Mouse (Mus musculus) heart, postnatal 0 days (tissue): ENCODE data around the gene Sipa1l2.

Experiments
- CTCF ChIP-seq: IDR thresholded peaks from 2 replicates; pipeline ENCODE4 v1.5.1; 2016; ENCODE audit warnings: antibody characterized with exemption, control low read depth, low read depth
- EP300 ChIP-seq: IDR thresholded peaks from 2 replicates; pipeline ENCODE4 v1.6.1; 2016; ENCODE audit warnings: antibody characterized with exemption, low read depth

DNA sequence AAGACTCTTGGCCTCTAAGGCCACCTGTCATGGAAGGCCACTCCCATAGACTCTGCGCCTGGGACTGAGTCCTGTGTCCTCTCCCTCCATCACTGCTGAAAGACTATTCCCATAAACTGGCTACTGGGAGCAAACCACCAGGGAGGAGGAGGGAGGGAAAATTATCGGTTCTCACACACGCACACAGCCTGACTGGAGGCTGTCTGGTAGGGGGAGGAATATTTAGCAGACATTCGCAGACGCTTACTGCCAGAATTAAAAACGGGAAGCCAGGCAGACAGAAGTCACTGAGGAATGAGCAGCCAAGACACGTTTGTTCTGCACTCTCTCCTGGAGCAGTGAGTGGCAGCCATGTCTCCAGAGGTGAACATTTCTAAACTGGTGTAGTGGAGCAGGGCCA lies 35.9 kb downstream of the Sipa1l2 start:
- 0 out of 2 replicates have a peak, but pooled peaks have one; percentile 12 for TF ChIP-seq CTCF
- no peak for TF ChIP-seq EP300
